Mouse (Mus musculus): ENCODE results near the gene Espnl. TPM values are rescaled to one million over a fixed set of nuclear protein-coding genes. Genes with fewer than 3 reads are reported as not detected.

Gene Espnl
- total RNA-seq, 1 experiment from 2014 or later: 0.15 TPM

DNA sequence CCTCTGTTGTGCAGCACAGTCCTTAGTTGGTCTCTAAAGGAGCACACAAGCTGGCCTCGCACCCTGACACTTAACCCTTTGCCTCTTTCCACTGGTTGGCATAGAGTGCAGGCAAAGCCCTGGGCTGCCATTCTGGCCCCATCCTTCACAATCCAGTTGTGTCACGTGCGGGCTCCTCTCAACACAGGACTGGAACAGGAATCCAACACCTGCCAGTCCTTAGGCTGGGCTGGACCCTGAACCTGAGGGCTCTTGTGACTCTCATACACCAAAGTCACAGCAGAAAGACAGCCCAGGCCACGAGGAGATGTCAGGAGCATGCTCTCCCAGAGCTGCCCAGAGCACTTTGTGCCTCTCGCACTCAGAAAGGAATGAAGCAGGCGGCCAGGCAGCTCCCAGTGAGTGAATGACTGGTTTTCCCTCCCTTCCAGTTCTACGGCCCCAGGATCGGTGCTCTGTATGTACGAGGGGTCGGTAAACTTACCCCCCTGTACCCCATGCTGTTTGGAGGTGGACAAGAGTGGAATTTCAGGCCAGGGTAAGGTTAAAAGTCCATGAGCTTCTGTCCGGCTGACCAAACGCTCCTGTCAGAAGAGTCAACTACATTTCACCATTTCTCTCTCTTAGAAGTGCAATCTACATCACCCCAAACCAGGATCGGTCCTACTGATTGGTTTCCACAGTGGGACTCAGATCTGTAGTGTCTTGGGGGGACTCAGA is 12.3 kb upstream of the Espnl start:
- no peak for ATAC-seq (replicated peaks in 1 of 2; ENCODE audit: insufficient read depth in 1 of 2, low FRiP score in 2 of 2, low TSS enrichment in 1 of 2, low read depth in 1 of 2, poor library complexity in 2 of 2, severe bottlenecking in 2 of 2)

DNA sequence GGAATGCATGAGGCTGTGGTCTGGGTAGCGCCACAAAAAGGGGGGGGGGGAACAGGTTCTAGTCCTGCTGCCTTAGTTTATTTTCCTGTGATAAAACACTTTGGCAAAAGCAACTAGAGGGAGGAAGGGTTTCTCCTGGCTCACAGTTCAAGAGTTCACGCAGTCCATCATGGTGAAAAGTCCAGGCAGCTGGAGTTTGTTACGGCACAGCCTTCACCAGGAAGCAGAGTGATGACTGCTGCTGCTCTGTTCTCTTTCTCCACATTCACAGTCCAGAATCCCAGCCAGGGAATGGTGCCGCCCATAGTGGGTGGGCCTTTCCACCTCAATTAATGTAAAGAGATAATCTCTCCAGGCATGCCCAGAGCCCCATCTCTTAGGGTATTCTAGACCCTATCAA is 9.6 kb upstream of the Espnl start:
- no peak for ATAC-seq (replicated peaks in 1 of 2; ENCODE audit: insufficient read depth in 1 of 2, low FRiP score in 2 of 2, low TSS enrichment in 1 of 2, low read depth in 1 of 2, poor library complexity in 2 of 2, severe bottlenecking in 2 of 2)

DNA sequence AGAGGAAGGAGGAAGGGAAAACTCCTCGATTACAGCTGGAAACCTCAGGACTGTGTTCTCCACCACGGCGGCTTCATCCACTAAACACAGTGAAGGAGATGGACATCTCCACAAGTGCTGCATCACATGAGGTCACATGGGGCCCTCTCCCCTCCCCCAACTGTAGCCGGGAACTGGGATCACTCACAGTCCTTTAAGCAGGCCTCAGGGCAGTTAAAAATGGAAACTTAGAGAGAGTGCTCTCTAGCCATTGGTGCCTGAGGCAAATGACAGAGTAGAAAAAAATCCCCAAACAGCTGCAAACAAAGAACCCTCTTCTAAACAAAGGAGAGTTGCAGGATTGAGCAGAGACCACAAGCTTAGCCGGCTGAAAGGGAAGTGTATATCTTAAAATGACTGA is 8.6 kb upstream of the Espnl start:
- ATAC-seq (replicated peaks in 1 of 2; ENCODE audit: insufficient read depth in 1 of 2, low FRiP score in 2 of 2, low TSS enrichment in 1 of 2, low read depth in 1 of 2, poor library complexity in 2 of 2, severe bottlenecking in 2 of 2): no peak

DNA sequence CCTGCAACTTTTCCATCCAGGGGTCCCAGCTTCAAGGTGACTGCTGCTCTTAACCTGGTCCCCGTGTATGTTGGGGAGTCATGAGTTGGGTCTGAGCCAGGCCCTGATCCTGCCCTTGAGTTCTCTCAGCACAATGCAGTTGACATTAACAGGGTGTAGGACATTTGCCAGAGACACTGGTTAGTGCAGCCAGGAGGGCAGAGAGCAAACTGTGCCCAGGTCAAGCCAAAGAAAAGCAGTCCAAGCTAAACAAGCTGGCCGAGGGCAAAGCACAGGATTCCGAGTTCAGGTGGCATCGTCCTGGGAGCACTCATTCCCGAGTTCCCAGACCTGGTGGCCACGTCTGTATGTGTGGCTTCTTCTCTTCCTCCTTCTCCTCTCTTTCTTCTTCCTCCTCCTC is 4.2 kb upstream of the Espnl start:
- no peak for ATAC-seq (replicated peaks in 1 of 2; ENCODE audit: insufficient read depth in 1 of 2, low FRiP score in 2 of 2, low TSS enrichment in 1 of 2, low read depth in 1 of 2, poor library complexity in 2 of 2, severe bottlenecking in 2 of 2)

DNA sequence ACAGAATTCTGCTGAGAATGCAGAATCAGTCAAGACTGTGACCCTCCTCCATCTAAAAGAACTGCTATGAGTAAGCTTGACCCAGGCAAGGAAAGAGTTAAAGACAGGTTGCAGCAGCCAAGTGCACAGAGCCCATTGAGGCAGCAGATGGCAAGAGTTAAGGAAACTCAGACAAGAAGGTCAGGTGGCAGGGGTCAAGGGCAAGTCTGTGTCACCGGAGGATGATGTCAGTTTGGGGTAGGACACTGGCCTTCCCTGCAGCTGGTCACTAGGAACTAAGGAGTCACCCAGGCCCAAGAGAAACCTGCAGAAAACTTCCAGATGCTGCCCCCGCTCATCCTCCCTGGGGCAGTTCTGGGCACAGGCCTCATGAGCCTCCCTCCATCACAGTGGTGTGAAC is 2.8 kb downstream of the Espnl start:
- ATAC-seq (replicated peaks in 1 of 2; ENCODE audit: insufficient read depth in 1 of 2, low FRiP score in 2 of 2, low TSS enrichment in 1 of 2, low read depth in 1 of 2, poor library complexity in 2 of 2, severe bottlenecking in 2 of 2): no peak

DNA sequence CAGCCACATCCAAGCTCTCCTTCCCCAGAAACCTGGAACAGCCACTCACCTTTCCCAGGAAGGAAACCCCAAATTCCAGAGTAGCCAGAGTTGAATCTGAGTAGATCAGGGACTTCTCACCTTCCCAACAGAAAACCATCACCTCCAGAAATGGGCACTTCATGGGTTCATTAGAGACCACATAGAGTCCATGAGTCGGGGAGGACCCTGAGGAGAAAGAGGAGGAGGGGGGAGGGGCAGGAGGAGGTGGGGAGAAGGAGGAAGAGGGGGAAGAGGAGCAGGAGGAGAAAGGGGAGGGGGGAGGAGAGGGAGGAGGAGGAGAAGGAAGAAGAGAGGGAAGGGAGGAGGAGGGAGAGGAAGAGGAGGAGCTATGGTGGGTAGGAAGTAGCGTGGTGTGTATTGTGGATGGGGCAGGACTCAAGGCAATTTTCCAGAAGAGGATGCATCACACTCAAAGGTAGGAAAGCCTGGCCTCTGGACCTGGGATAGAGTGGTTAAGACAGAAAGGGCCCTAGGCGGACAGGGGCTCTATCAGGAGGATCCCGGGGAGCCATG is 3.7 kb downstream of the Espnl start:
- no peak for ATAC-seq (replicated peaks in 1 of 2; ENCODE audit: insufficient read depth in 1 of 2, low FRiP score in 2 of 2, low TSS enrichment in 1 of 2, low read depth in 1 of 2, poor library complexity in 2 of 2, severe bottlenecking in 2 of 2)

DNA sequence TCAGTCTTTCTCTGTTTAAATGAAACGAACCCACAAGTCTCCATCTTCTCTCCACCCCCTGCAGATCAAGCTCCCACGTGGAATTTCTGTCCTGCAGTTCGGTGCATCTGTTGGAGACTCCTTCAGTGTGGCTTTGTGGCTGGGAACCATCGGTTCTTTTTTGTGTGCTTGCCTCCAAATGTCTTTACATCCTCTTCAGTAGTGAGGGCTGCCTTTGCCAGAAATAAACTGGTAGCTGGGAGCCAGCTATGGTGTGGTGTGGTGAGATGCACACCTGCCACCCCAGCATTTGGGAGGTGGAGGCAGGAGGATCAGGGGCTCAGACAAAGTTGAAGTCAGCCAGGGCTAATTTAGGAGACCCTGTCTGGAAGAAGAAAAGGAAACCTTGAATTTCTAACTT is 10.2 kb downstream of the Espnl start:
- no peak for ATAC-seq (replicated peaks in 1 of 2; ENCODE audit: insufficient read depth in 1 of 2, low FRiP score in 2 of 2, low TSS enrichment in 1 of 2, low read depth in 1 of 2, poor library complexity in 2 of 2, severe bottlenecking in 2 of 2)

DNA sequence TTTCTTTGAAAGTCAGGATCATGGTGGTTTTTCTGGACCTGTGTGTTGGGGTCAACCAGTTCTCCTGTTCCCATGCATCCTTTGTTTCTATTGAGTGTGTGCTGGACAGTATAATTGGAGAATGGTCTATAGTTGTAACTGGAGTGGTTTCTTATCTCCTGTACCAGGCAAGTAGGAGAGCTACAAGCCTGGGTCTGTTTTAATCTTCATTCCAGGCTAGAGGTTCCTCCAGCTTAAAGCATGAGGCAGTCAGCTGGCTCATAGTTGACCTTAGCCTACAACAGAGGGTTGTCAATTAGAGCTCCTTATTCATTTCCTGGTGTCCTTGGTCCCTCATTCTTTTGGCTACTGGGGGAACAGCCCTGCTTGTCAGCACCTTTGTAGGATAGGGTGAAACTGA is 11.7 kb downstream of the Espnl start:
- ATAC-seq (replicated peaks in 1 of 2; ENCODE audit: insufficient read depth in 1 of 2, low FRiP score in 2 of 2, low TSS enrichment in 1 of 2, low read depth in 1 of 2, poor library complexity in 2 of 2, severe bottlenecking in 2 of 2): no peak

DNA sequence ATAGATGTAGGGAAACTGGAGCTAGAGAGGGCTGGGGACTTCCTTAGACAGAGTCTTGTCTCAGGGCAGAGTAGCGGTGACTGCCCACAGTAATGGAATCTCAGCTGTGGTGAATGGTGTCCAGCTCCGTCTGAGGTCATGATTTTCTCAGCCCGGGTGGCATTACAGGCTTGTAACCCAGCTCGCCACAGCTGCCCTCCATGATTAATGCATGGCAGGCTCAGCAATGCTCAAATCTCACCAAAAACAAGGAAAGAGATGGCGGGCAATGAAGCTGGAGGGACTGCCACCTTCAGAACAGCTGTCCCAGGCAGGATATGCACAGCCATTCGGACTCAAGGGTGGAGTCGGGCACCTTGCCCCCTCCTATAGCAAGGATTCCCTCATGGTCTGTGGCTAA is 15.5 kb downstream of the Espnl start:
- no peak for ATAC-seq (replicated peaks in 1 of 2; ENCODE audit: insufficient read depth in 1 of 2, low FRiP score in 2 of 2, low TSS enrichment in 1 of 2, low read depth in 1 of 2, poor library complexity in 2 of 2, severe bottlenecking in 2 of 2)

DNA sequence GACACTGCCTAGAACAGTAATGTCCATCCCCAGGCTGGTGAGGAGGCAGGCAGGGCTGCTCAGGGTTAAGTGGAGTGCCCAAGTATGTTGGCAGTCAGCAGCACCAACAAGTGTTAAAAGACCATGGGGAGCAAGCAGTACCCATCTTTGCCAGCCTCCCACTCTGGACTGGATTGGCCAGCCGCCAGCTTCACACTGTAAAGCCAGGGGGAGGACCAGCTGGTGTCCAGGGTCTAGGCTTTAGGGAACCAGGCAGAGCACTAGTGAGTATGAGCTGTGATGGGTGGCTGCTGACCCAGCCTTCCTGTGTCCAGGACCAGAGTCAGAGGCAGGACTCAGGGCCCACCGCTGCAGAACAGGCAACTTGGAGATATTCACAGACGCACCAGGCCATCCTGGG is 22.1 kb downstream of the Espnl start:
- ATAC-seq (replicated peaks in 1 of 2; ENCODE audit: insufficient read depth in 1 of 2, low FRiP score in 2 of 2, low TSS enrichment in 1 of 2, low read depth in 1 of 2, poor library complexity in 2 of 2, severe bottlenecking in 2 of 2): no peak

DNA sequence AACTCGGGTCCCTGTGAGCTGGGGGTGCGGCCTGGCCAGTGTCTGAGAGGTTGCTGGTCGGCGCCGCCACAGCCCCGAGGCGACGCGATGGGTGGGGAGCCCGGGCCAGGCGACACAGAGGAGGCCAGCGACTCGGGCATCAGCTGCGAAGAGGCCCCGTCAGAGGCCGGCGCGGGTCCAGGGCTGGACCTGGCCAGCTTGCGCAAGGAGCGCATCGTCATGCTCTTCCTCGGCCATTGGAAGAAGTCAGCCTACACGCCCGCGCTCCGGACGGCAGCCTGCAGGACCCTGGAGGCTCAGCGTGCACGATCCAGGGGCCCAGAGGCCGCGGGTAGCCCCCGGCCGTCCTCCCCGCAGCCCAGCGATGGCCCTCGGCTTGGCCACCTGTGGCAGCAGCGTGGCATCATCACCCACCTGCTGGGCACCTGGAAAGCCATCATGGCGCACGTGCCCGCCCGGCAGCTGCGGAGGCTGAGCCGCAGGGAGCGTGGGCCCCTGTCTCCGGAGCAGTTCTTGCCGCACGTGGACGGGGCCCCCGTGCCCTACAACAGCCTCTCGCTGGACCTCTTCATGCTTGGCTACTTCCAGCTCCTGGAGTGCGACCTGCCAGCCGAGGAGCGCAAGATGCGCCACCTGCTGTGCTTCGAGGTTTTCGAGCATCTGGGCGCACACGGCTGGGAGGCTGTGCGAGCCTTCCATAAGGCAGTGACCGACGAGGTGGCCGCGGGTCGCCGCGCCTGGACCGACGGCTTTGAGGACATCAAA is 23.2 kb downstream of the Espnl start:
- no peak for ATAC-seq (replicated peaks in 1 of 2; ENCODE audit: insufficient read depth in 1 of 2, low FRiP score in 2 of 2, low TSS enrichment in 1 of 2, low read depth in 1 of 2, poor library complexity in 2 of 2, severe bottlenecking in 2 of 2)

DNA sequence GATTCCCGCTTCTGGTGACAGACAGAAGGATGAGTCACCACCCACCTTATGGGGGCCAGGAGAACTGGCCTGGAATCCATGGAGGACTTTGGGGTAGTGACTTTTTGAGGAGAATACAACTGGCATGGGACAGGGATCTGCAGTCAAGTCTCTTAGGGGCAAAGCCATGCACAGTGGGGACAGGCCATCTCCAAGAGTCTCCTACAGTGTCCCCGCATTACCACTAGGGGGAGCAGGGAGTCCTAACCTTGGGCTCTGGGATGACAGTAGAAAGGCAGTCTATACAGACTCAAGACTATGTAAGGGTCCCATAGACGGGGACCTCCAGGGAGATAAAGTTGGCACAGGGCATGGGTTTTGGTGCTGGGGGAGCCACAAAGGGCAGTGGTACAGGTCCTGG is 25.0 kb downstream of the Espnl start:
- ATAC-seq (replicated peaks in 1 of 2; ENCODE audit: insufficient read depth in 1 of 2, low FRiP score in 2 of 2, low TSS enrichment in 1 of 2, low read depth in 1 of 2, poor library complexity in 2 of 2, severe bottlenecking in 2 of 2): peak; percentile 71 to 87

DNA sequence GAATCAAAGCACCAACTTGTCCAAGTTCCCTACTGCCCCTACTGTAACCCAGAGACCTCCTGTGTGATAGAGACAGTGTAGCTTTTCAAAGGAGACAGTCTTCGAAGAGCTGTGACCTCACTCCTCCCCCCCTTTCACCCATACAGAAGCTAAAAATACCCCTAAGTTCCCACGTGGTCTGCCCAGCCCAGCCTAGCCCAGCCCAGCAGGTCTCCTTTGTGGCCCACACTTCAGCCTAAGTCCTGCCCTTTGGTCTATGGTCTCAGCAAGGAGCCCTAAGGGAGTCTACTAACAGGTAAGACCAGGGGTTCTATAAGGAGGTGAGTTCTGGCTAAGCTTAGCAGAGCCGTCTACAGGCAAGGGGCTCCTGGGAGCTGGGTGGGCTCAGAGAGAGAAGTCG is 29.0 kb downstream of the Espnl start, which contains the start of gene Klhl30:
Klhl30 (plus strand) TSS at position 176 of the 400 bp plus-strand sequence.
- no peak for ATAC-seq (replicated peaks in 1 of 2; ENCODE audit: insufficient read depth in 1 of 2, low FRiP score in 2 of 2, low TSS enrichment in 1 of 2, low read depth in 1 of 2, poor library complexity in 2 of 2, severe bottlenecking in 2 of 2)

DNA sequence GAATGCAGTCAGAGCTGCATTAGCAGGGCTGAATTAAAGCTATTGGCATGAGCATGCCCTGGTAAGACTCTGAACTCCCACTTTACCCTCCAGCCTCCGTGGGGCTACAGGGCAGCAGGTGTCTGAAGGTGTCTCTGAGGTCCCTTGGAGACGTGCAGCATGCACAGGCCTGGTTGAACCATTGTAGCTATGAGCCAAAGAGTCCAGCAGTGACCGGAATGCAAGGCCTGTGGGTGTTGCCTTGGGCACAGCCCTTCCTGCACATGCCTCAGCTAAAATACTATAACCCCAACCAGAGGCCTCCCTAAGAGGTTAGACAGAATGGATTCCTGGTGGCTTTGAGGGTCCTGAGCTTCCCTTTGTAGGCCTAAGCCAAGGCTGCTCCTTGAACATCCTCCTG is 29.4 kb downstream of the Espnl start:
- ATAC-seq (replicated peaks in 1 of 2; ENCODE audit: insufficient read depth in 1 of 2, low FRiP score in 2 of 2, low TSS enrichment in 1 of 2, low read depth in 1 of 2, poor library complexity in 2 of 2, severe bottlenecking in 2 of 2): no peak

DNA sequence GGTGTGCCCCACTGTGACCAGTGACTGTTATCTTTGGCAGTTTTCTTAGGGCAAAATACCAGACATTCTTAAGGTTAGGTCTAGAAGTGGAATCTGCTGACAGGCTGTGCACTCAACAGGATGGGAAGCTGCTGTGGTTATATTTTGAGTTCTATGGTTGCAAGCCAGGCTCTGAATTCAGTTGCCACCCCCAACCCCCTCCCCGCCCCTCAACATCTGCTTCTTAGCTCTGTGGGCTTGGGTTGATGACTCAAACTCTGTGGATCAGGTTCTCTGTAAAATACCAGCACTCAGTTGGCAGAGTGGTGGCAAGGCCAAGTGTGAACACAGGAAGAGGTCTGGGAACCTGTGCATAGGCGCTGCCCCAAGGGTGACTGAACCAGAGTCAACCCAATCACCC is 30.4 kb downstream of the Espnl start:
- no peak for ATAC-seq (replicated peaks in 1 of 2; ENCODE audit: insufficient read depth in 1 of 2, low FRiP score in 2 of 2, low TSS enrichment in 1 of 2, low read depth in 1 of 2, poor library complexity in 2 of 2, severe bottlenecking in 2 of 2)

DNA sequence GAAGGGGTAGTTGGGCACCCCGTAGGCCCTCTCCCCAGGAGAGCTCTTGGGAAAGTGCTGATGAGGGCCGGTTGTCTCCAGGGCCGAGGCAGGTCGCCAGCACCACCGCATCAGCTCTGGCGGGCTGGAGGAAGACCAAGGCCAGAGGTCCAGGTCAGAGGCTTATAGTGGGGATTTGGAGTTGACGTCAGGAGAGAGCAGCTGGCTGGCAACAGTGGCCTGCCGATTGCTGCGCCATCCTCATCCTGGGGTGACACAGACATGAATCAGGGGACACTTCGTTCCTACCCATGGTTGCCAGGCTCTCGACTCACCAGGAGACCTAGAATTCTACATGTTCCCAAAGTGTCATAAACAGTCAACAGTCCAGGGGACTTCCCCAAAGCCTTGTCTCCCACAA is 34.2 kb downstream of the Espnl start:
- ATAC-seq (replicated peaks in 1 of 2; ENCODE audit: insufficient read depth in 1 of 2, low FRiP score in 2 of 2, low TSS enrichment in 1 of 2, low read depth in 1 of 2, poor library complexity in 2 of 2, severe bottlenecking in 2 of 2): no peak

DNA sequence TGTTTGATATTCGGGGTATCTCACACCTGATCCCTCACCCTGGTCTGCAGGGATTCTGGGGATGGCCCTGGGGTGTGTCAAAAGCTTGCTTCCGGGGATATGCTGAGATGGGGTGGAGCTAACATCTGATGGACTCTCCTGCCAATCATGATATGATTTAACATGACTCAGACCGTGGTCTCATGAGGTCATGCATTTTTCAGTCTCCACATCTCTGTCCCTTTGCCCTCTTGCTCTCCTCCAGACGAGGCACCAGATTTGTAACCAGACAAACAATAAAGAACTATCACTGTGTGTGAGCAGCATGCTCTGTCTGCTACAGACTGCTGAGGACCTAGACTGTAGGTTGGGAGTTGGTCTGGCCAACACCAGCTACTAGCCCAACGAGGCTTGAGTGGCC is 40.2 kb downstream of the Espnl start:
- no peak for ATAC-seq (replicated peaks in 1 of 2; ENCODE audit: insufficient read depth in 1 of 2, low FRiP score in 2 of 2, low TSS enrichment in 1 of 2, low read depth in 1 of 2, poor library complexity in 2 of 2, severe bottlenecking in 2 of 2)

DNA sequence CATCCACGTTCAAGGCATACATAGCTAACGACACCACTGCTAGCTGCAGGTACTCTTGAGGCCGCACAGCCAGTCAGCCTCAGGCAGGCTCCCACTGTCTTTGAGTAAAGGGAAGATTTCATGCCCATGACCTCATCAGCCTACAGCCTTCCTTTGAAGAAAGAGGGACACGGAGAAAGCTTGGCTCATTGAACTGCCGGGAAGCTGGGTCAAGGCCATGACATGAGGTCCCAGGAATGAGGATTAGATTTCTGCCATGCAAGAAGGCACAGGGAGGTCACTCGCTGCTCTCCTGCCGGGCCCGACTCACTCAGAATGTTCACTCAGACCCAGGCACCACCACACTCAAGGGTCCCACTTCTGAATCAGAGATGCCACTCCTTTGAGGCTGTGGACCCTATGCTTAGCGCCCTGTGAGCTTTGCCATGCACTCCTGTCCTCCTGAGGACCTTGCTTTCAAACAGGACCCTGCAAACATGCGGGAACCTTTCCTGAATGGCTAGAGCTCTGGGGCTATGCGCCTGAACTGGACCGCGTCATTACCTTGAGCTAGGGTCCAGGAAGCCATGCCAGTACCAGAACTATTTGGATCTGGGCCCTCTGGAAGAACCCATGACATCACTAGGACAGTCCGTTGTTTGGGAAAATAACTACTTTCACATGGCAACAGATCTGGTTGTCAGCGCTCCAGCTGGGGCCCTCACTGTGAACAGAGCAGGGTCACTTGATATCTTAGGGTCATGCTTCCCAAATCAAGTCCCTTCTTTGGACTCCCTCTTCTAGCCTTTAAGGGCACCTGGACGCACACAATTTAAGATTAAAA is 43.2 kb downstream of the Espnl start:
- ATAC-seq (replicated peaks in 1 of 2; ENCODE audit: insufficient read depth in 1 of 2, low FRiP score in 2 of 2, low TSS enrichment in 1 of 2, low read depth in 1 of 2, poor library complexity in 2 of 2, severe bottlenecking in 2 of 2): no peak

Measured in hematopoietic stem cell, adult 5-6 weeks (primary cell).